Mouse (Mus musculus) cerebellum, adult 2 months (tissue): ENCODE data around the gene Serpinb3a.

Experiments used
- CTCF ChIP-seq: fragments of 200-500 bp; IDR thresholded peaks from 2 replicates; pipeline ENCODE4 v1.5.1; 2011; ENCODE audit warnings: low read depth, mild to moderate bottlenecking, control low read depth, low read length, moderate library complexity, borderline replicate concordance; ENCODE audit not compliant: insufficient read depth
- POLR2A ChIP-seq: fragments of 200-500 bp; IDR thresholded peaks from 2 replicates; pipeline ENCODE4 v1.6.1; 2011; ENCODE audit warnings: low read length, control low read depth, borderline replicate concordance; ENCODE audit not compliant: insufficient read depth

GRCm38 (mm10) chr1:107025886-107026285, 26.2 kb downstream of the Serpinb3a start:
- TF ChIP-seq CTCF, result no peak
- no peak for TF ChIP-seq POLR2A
